Mouse (Mus musculus) forebrain, embryonic 16.5 days (tissue): ENCODE measurements at regions not wholly inside any gene's neighbourhood (a gene's known extent, or its start where the extent isn't known, plus 50 kb on each side); places are given as distances from the start of the nearest gene placed in this dataset.
"Not testable (repeated sequence)": the region's sequence is repeated elsewhere in the genome, so short reads cannot be mapped to it uniquely, and the experiment has no call there.

ENCODE experiments used
- ATAC-seq: fragments of 200-750 bp; cut with Nextera tagmentation; 2 replicates; pipeline ENCODE4 v1.8.0; 2017; ENCODE audit warnings: mild to moderate bottlenecking, moderate library complexity
- H3K27ac ChIP-seq: fragments of 300-500 bp; sonication (generic); 2 replicates; pipeline ENCODE4 v1.5.1; 2014; ENCODE audit warnings: low read length, control low read depth
- H3K27me3 ChIP-seq: fragments of 300-500 bp; sonication (generic); replicated peaks from 2 replicates; pipeline ENCODE4 v1.6.1; 2014; ENCODE audit warnings: low read length; ENCODE audit not compliant: control insufficient read depth, insufficient read depth
- H3K36me3 ChIP-seq: fragments of 300-500 bp; sonication (generic); 2 replicates; pipeline ENCODE4 v1.6.1; 2014; ENCODE audit not compliant: control insufficient read depth, insufficient read depth
- H3K4me1 ChIP-seq: fragments of 300-500 bp; sonication (generic); replicated peaks from 2 replicates; pipeline ENCODE4 v1.6.1; 2014; ENCODE audit warnings: low read length; ENCODE audit not compliant: control insufficient read depth, insufficient read depth
- H3K4me2 ChIP-seq: fragments of 300-500 bp; sonication (generic); 2 replicates; pipeline ENCODE4 v1.6.1; 2014; ENCODE audit warnings: mild to moderate bottlenecking, low read length, control low read depth
- H3K4me3 ChIP-seq: fragments of 300-500 bp; sonication (generic); replicated peaks from 2 replicates; pipeline ENCODE4 v1.5.1; 2014; ENCODE audit warnings: mild to moderate bottlenecking, low read length, control low read depth
- H3K9ac ChIP-seq: fragments of 300-500 bp; sonication (generic); replicated peaks from 2 replicates; pipeline ENCODE4 v1.6.1; 2014; ENCODE audit warnings: low read depth, low read length, control low read depth
- H3K9me3 ChIP-seq: fragments of 300-500 bp; sonication (generic); 2 replicates; pipeline ENCODE4 v1.6.1; 2016; ENCODE audit warnings: low read length; ENCODE audit not compliant: control insufficient read depth
- WGBS: fragments of 180-500 bp; shearing (Covaris S2); extraction: QIAGEN DNeasy Blood & Tissue Kit; methylation state at CpG from one replicate; pipeline ENCODE4 v1.1.7; 2014; 5-methylcytosine and 5-hydroxymethylcytosine counted together

GRCm38 (mm10) chr9:13105426-13105825 lies 140.2 kb downstream of the Jrkl start:
- no peak overlapping the region for H3K4me3 ChIP-seq
- H3K36me3 ChIP-seq = no peaks in the 10 kb centered on the region
- WGBS = 93% methylated on average over 4 of the region's 4 CpGs
- no peaks in the 10 kb centered on the region for H3K9me3 ChIP-seq
- no peaks in the 10 kb centered on the region for H3K27me3 ChIP-seq
- no peaks in the 10 kb centered on the region for H3K4me1 ChIP-seq
- no peak overlapping the region for H3K27ac ChIP-seq
- H3K4me2 ChIP-seq = no peak overlapping the region
- no peak for ATAC-seq
- no peak overlapping the region for H3K9ac ChIP-seq

- Histone ChIP-seq H3K9ac (no peak overlapping the region), H3K36me3 (no peaks in the 10 kb centered on the region), H3K27me3 (no peaks in the 10 kb centered on the region), H3K9me3 (no peaks in the 10 kb centered on the region), H3K4me2 (no peak overlapping the region), H3K4me1 (no peaks in the 10 kb centered on the region), H3K27ac (no peak overlapping the region), H3K4me3 (no peak overlapping the region)
- ATAC-seq = no peak
- 91% methylated on average over 11 of the region's 11 CpGs for WGBS
Measured at GRCm38 (mm10) chr9:13083669-13084068, 162.0 kb downstream of the Jrkl start.

- no peaks in the 10 kb centered on the region for H3K4me1 ChIP-seq
- H3K9ac ChIP-seq = no peak overlapping the region
- H3K4me2 ChIP-seq = no peak overlapping the region
- no peaks in the 10 kb centered on the region for H3K27me3 ChIP-seq
- no peak for ATAC-seq
- no peaks in the 10 kb centered on the region for H3K9me3 ChIP-seq
- H3K27ac ChIP-seq = no peak overlapping the region
- no peaks in the 10 kb centered on the region for H3K36me3 ChIP-seq
- no peak overlapping the region for H3K4me3 ChIP-seq
Measured at GRCm38 (mm10) chr9:13049079-13049478, 196.6 kb downstream of the Jrkl start.

- Histone ChIP-seq H3K36me3 (no peaks in the 10 kb centered on the region), H3K4me1 (no peaks in the 10 kb centered on the region), H3K4me3 (no peak overlapping the region), H3K9me3 (no peaks in the 10 kb centered on the region), H3K27ac (no peak overlapping the region), H3K9ac (no peak overlapping the region), H3K27me3 (no peaks in the 10 kb centered on the region), H3K4me2 (no peak overlapping the region)
- peak; percentile 40 for ATAC-seq
Measured at GRCm38 (mm10) chr9:13019025-13019424, 226.6 kb downstream of the Jrkl start.

- ATAC-seq, H3K9me3 ChIP-seq, H3K4me2 ChIP-seq, H3K4me3 ChIP-seq, H3K36me3 ChIP-seq, H3K4me1 ChIP-seq, H3K27ac ChIP-seq, H3K9ac ChIP-seq, H3K27me3 ChIP-seq: not testable (repeated sequence)
- 89% methylated on average over 1 of the region's 1 CpGs for WGBS
Measured at GRCm38 (mm10) chr9:12983209-12983608, 262.4 kb downstream of the Jrkl start.

- peak; percentile 82 for ATAC-seq
- no peaks in the 10 kb centered on the region for H3K36me3 ChIP-seq
- no peak overlapping the region for H3K9ac ChIP-seq
- H3K4me1 ChIP-seq = no peaks in the 10 kb centered on the region
- H3K27me3 ChIP-seq = no peaks in the 10 kb centered on the region
- 32% methylated on average over 1 of the region's 1 CpGs for WGBS
- H3K9me3 ChIP-seq = no peaks in the 10 kb centered on the region
- no peak overlapping the region for H3K4me2 ChIP-seq
- no peak overlapping the region for H3K4me3 ChIP-seq
- H3K27ac ChIP-seq = no peak overlapping the region
Measured at GRCm38 (mm10) chr9:12973022-12973421, 272.6 kb downstream of the Jrkl start.

- no peaks in the 10 kb centered on the region for H3K27me3 ChIP-seq
- WGBS = 66% methylated on average over 2 of the region's 2 CpGs
- no peak overlapping the region for H3K27ac ChIP-seq
- no peak overlapping the region for H3K9ac ChIP-seq
- no peak overlapping the region for H3K4me3 ChIP-seq
- H3K4me2 ChIP-seq = no peak overlapping the region
- no peaks in the 10 kb centered on the region; the same call in 1 of the 2 replicates for H3K4me1 ChIP-seq
- H3K9me3 ChIP-seq = no peaks in the 10 kb centered on the region
- no peaks in the 10 kb centered on the region for H3K36me3 ChIP-seq
- peak; percentile 40; the same call in 1 of the 2 replicates for ATAC-seq
Measured at GRCm38 (mm10) chr9:12960337-12960736, 285.3 kb downstream of the Jrkl start.

GRCm38 (mm10) chr9:12946088-12946487 lies 299.5 kb downstream of the Jrkl start:
- ATAC-seq = peak; percentile 69
- H3K36me3 ChIP-seq = no peaks in the 10 kb centered on the region
- H3K27ac ChIP-seq = no peak overlapping the region
- H3K27me3 ChIP-seq = no peaks in the 10 kb centered on the region
- no peak overlapping the region for H3K4me2 ChIP-seq
- H3K4me1 ChIP-seq = no peaks in the 10 kb centered on the region
- H3K9ac ChIP-seq = no peak overlapping the region
- H3K9me3 ChIP-seq = no peaks in the 10 kb centered on the region
- WGBS = 23% methylated on average over 1 of the region's 1 CpGs
- H3K4me3 ChIP-seq = no peak overlapping the region

- H3K36me3 ChIP-seq = no peaks in the 10 kb centered on the region
- no peak for ATAC-seq
- H3K9ac ChIP-seq = no peak overlapping the region
- H3K9me3 ChIP-seq = no peaks in the 10 kb centered on the region
- H3K27ac ChIP-seq = no peak overlapping the region
- H3K27me3 ChIP-seq = no peaks in the 10 kb centered on the region
- no peak overlapping the region for H3K4me3 ChIP-seq
- no peak overlapping the region for H3K4me2 ChIP-seq
- no peaks in the 10 kb centered on the region for H3K4me1 ChIP-seq
- 40% methylated on average over 2 of the region's 2 CpGs for WGBS
Measured at GRCm38 (mm10) chr9:12945476-12945875, 300.2 kb downstream of the Jrkl start.

- Histone ChIP-seq H3K27ac (no peak overlapping the region), H3K9ac (no peak overlapping the region), H3K9me3 (no peaks in the 10 kb centered on the region), H3K4me3 (no peak overlapping the region), H3K4me2 (no peak overlapping the region), H3K27me3 (no peaks in the 10 kb centered on the region), H3K4me1 (no peaks in the 10 kb centered on the region), H3K36me3 (no peaks in the 10 kb centered on the region)
- ATAC-seq = no peak
- 55% methylated on average over 4 of the region's 4 CpGs for WGBS
Measured at GRCm38 (mm10) chr9:12945037-12945436, 300.6 kb downstream of the Jrkl start.
